Mouse (Mus musculus): ENCODE results near the gene Rccd1. TPM values are rescaled to one million over a fixed set of nuclear protein-coding genes. Genes with fewer than 3 reads are reported as not detected.

The Rccd1 gene
- polyA plus RNA-seq, 1 experiment from 2014 or later: 6.8 TPM

GRCm38 (mm10) chr7:80294062-80294763, 30.0 kb downstream of the Rccd1 start, which contains the start of gene Prc1:
Gene Prc1 (plus strand): TSS chr7:80294450.
- peak within 1 kb of the TSS; percentile 69 for H3K4me2 ChIP-seq (ENCODE audit: low read depth, low read length)
- DNase-seq (ENCODE audit: low spot score): peak; percentile 99
- H3K9ac ChIP-seq (ENCODE audit: low read depth, low read length): peak within 1 kb of the TSS; percentile 82
- no peaks in the 10 kb centered on the region for H3K27me3 ChIP-seq (replicated peaks; ENCODE audit: control insufficient read depth, insufficient read depth, low read length)
- 0% methylated on average over 39 of the region's 52 CpGs for WGBS
- peak within 1 kb of the TSS; percentile 84 for H3K4me3 ChIP-seq (ENCODE audit: low read depth, low read length)
- peak; percentile 99 for ATAC-seq (ENCODE audit: low read depth)
- peak within 1 kb of the TSS; percentile 81 for H3K27ac ChIP-seq (replicated peaks; ENCODE audit: low read depth, low read length)
- H3K36me3 ChIP-seq (ENCODE audit: control insufficient read depth, insufficient read depth, low read length): no peaks in the 10 kb centered on the region
- no peaks in the 10 kb centered on the region for H3K9me3 ChIP-seq (ENCODE audit: control insufficient read depth, low read length)
- H3K4me1 ChIP-seq (ENCODE audit: control insufficient read depth, insufficient read depth, low read length): peaks cover 5% of the 10 kb centered on the region

GRCm38 (mm10) chr7:80287736-80288135, 36.5 kb downstream of the Rccd1 start:
- Histone ChIP-seq H3K9ac (ENCODE audit: low read depth, low read length) (no peak overlapping the region), H3K27ac (replicated peaks; ENCODE audit: low read depth, low read length) (no peak overlapping the region), H3K9me3 (ENCODE audit: control insufficient read depth, low read length) (no peaks in the 10 kb centered on the region), H3K4me1 (ENCODE audit: control insufficient read depth, insufficient read depth, low read length) (no peaks in the 10 kb centered on the region), H3K36me3 (ENCODE audit: control insufficient read depth, insufficient read depth, low read length) (peaks cover 55% of the 10 kb centered on the region), H3K27me3 (replicated peaks; ENCODE audit: control insufficient read depth, insufficient read depth, low read length) (no peaks in the 10 kb centered on the region), H3K4me2 (ENCODE audit: low read depth, low read length) (no peak overlapping the region), H3K4me3 (ENCODE audit: low read depth, low read length) (no peak overlapping the region)
- no peak for ATAC-seq (ENCODE audit: low read depth)
- 74% methylated on average over 10 of the region's 10 CpGs for WGBS
- no peak for DNase-seq (ENCODE audit: low spot score)

- no peak overlapping the region for H3K4me3 ChIP-seq (ENCODE audit: low read depth, low read length)
- DNase-seq (ENCODE audit: low spot score) (no peak), ATAC-seq (ENCODE audit: low read depth) (no peak)
- no peaks in the 10 kb centered on the region for H3K9me3 ChIP-seq (ENCODE audit: control insufficient read depth, low read length)
- no peaks in the 10 kb centered on the region for H3K27me3 ChIP-seq (replicated peaks; ENCODE audit: control insufficient read depth, insufficient read depth, low read length)
- H3K9ac ChIP-seq (ENCODE audit: low read depth, low read length): no peak overlapping the region
- no peak overlapping the region for H3K4me2 ChIP-seq (ENCODE audit: low read depth, low read length)
- peaks cover 65% of the 10 kb centered on the region for H3K36me3 ChIP-seq (ENCODE audit: control insufficient read depth, insufficient read depth, low read length)
- no peaks in the 10 kb centered on the region for H3K4me1 ChIP-seq (ENCODE audit: control insufficient read depth, insufficient read depth, low read length)
- no peak overlapping the region for H3K27ac ChIP-seq (replicated peaks; ENCODE audit: low read depth, low read length)
- WGBS: 94% methylated on average over 6 of the region's 6 CpGs
Observed at GRCm38 (mm10) chr7:80285725-80286124, 38.5 kb downstream of the Rccd1 start.

GRCm38 (mm10) chr7:80284391-80284790, 39.9 kb downstream of the Rccd1 start:
- Histone ChIP-seq H3K36me3 (ENCODE audit: control insufficient read depth, insufficient read depth, low read length) (peaks cover 75% of the 10 kb centered on the region), H3K9ac (ENCODE audit: low read depth, low read length) (no peak overlapping the region), H3K4me1 (ENCODE audit: control insufficient read depth, insufficient read depth, low read length) (no peaks in the 10 kb centered on the region), H3K9me3 (ENCODE audit: control insufficient read depth, low read length) (no peaks in the 10 kb centered on the region), H3K4me2 (ENCODE audit: low read depth, low read length) (no peak overlapping the region), H3K4me3 (ENCODE audit: low read depth, low read length) (no peak overlapping the region), H3K27me3 (replicated peaks; ENCODE audit: control insufficient read depth, insufficient read depth, low read length) (no peaks in the 10 kb centered on the region), H3K27ac (replicated peaks; ENCODE audit: low read depth, low read length) (no peak overlapping the region)
- DNase-seq (ENCODE audit: low spot score): no peak
- no peak for ATAC-seq (ENCODE audit: low read depth)
- WGBS: 93% methylated on average over 5 of the region's 5 CpGs

GRCm38 (mm10) chr7:80283226-80283918, 40.9 kb downstream of the Rccd1 start:
- Histone ChIP-seq H3K27ac (replicated peaks; ENCODE audit: low read depth, low read length) (no peak overlapping the region), H3K36me3 (ENCODE audit: control insufficient read depth, insufficient read depth, low read length) (peaks cover 85% of the 10 kb centered on the region), H3K9ac (ENCODE audit: low read depth, low read length) (no peak overlapping the region), H3K4me1 (ENCODE audit: control insufficient read depth, insufficient read depth, low read length) (no peaks in the 10 kb centered on the region), H3K4me3 (ENCODE audit: low read depth, low read length) (no peak overlapping the region), H3K27me3 (replicated peaks; ENCODE audit: control insufficient read depth, insufficient read depth, low read length) (no peaks in the 10 kb centered on the region), H3K9me3 (ENCODE audit: control insufficient read depth, low read length) (no peaks in the 10 kb centered on the region), H3K4me2 (ENCODE audit: low read depth, low read length) (no peak overlapping the region)
- DNase-seq (ENCODE audit: low spot score): no peak
- 86% methylated on average over 3 of the region's 3 CpGs for WGBS
- ATAC-seq (ENCODE audit: low read depth): no peak

GRCm38 (mm10) chr7:80281646-80282045, 42.6 kb downstream of the Rccd1 start:
- Histone ChIP-seq H3K27me3 (replicated peaks; ENCODE audit: control insufficient read depth, insufficient read depth, low read length) (no peaks in the 10 kb centered on the region), H3K9ac (ENCODE audit: low read depth, low read length) (no peak overlapping the region), H3K27ac (replicated peaks; ENCODE audit: low read depth, low read length) (no peak overlapping the region), H3K36me3 (ENCODE audit: control insufficient read depth, insufficient read depth, low read length) (peaks cover 84% of the 10 kb centered on the region), H3K4me3 (ENCODE audit: low read depth, low read length) (no peak overlapping the region), H3K4me1 (ENCODE audit: control insufficient read depth, insufficient read depth, low read length) (no peaks in the 10 kb centered on the region), H3K4me2 (ENCODE audit: low read depth, low read length) (no peak overlapping the region), H3K9me3 (ENCODE audit: control insufficient read depth, low read length) (no peaks in the 10 kb centered on the region)
- DNase-seq (ENCODE audit: low spot score): no peak
- ATAC-seq (ENCODE audit: low read depth): no peak
- 87% methylated on average over 3 of the region's 3 CpGs for WGBS

- WGBS: 86% methylated on average over 2 of the region's 2 CpGs
- H3K4me2 ChIP-seq (ENCODE audit: low read depth, low read length): no peak overlapping the region
- no peaks in the 10 kb centered on the region for H3K9me3 ChIP-seq (ENCODE audit: control insufficient read depth, low read length)
- H3K27me3 ChIP-seq (replicated peaks; ENCODE audit: control insufficient read depth, insufficient read depth, low read length): no peaks in the 10 kb centered on the region
- no peak overlapping the region for H3K9ac ChIP-seq (ENCODE audit: low read depth, low read length)
- no peaks in the 10 kb centered on the region for H3K4me1 ChIP-seq (ENCODE audit: control insufficient read depth, insufficient read depth, low read length)
- DNase-seq (ENCODE audit: low spot score): no peak
- no peak overlapping the region for H3K4me3 ChIP-seq (ENCODE audit: low read depth, low read length)
- H3K36me3 ChIP-seq (ENCODE audit: control insufficient read depth, insufficient read depth, low read length): peaks cover 85% of the 10 kb centered on the region
- no peak overlapping the region for H3K27ac ChIP-seq (replicated peaks; ENCODE audit: low read depth, low read length)
- ATAC-seq (ENCODE audit: low read depth): no peak
Observed at GRCm38 (mm10) chr7:80280998-80281397, 43.3 kb downstream of the Rccd1 start.

- Histone ChIP-seq H3K36me3 (ENCODE audit: control insufficient read depth, insufficient read depth, low read length) (peaks cover 83% of the 10 kb centered on the region), H3K9me3 (ENCODE audit: control insufficient read depth, low read length) (peaks cover 3% of the 10 kb centered on the region), H3K4me3 (ENCODE audit: low read depth, low read length) (no peak overlapping the region), H3K27me3 (replicated peaks; ENCODE audit: control insufficient read depth, insufficient read depth, low read length) (no peaks in the 10 kb centered on the region), H3K4me1 (ENCODE audit: control insufficient read depth, insufficient read depth, low read length) (no peaks in the 10 kb centered on the region), H3K27ac (replicated peaks; ENCODE audit: low read depth, low read length) (no peak overlapping the region), H3K9ac (ENCODE audit: low read depth, low read length) (no peak overlapping the region), H3K4me2 (ENCODE audit: low read depth, low read length) (no peak overlapping the region)
- peak; percentile 19 for DNase-seq (ENCODE audit: low spot score)
- WGBS: 82% methylated on average over 9 of the region's 10 CpGs
- no peak for ATAC-seq (ENCODE audit: low read depth)
Observed at GRCm38 (mm10) chr7:80280032-80280431, 44.2 kb downstream of the Rccd1 start.

All from embryonic facial prominence, embryonic 14.5 days (tissue).